Mouse (Mus musculus): ENCODE measurements around the gene Btbd35f6. TPM values are rescaled to one million over a fixed set of nuclear protein-coding genes. Genes with fewer than 3 reads are reported as not detected.
"Not testable (repeated sequence)": the region's sequence is repeated elsewhere in the genome, so short reads cannot be mapped to it uniquely, and the experiment has no call there.

The Btbd35f6 gene
- not detected in 2 replicates for polyA plus RNA-seq (2015; fragmentation: Nextera tagmentation; extraction: Ambion mirVana)

DNA sequence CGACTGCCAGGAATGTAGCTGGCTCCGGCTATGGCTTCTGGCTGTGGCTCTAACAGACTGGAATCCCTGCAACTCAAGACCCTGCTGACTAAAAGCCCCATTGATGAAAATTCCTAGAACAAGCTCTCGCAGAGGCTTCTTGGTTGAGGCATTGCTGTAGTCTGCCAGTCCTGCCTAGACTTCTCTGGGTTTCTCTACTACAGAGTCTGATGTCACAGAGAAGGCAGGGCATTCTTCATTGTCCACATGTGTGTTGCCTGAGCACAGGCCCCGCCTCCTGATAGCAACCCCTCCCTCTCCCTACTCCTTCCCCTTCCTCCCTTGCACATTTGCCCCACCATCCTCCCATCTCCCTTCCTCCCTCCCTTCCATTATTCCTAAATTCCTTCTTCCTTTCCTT is at the start of gene Btbd35f6:
Btbd35f6 (minus strand) TSS at position 101 of the 400 bp plus-strand sequence.
- H3K27ac ChIP-seq (replicated peaks); H3K4me3 ChIP-seq; H3K9me3 ChIP-seq; H3K9ac ChIP-seq; H3K4me1 ChIP-seq; H3K4me2 ChIP-seq; H3K27me3 ChIP-seq (replicated peaks); H3K36me3 ChIP-seq; ATAC-seq (ENCODE audit: extremely low read depth, insufficient number of reproducible peaks, low FRiP score, low TSS enrichment): not testable (repeated sequence)
- 67% methylated on average over 1 of the region's 4 CpGs for WGBS

- not testable (repeated sequence) for H3K4me1 ChIP-seq; H3K4me2 ChIP-seq; H3K27ac ChIP-seq (replicated peaks); H3K36me3 ChIP-seq; ATAC-seq (ENCODE audit: extremely low read depth, insufficient number of reproducible peaks, low FRiP score, low TSS enrichment); H3K4me3 ChIP-seq; H3K9ac ChIP-seq; H3K27me3 ChIP-seq (replicated peaks)
- H3K9me3 ChIP-seq = peaks cover 10% of the 10 kb centered on the region
These were observed 30.4 kb upstream of the Btbd35f6 start, which contains the start of gene Gm21870 for GRCm38 (mm10) chrX:33986716-33987115. TSS of gene Gm21870 (minus strand) at chrX:33986816.

DNA sequence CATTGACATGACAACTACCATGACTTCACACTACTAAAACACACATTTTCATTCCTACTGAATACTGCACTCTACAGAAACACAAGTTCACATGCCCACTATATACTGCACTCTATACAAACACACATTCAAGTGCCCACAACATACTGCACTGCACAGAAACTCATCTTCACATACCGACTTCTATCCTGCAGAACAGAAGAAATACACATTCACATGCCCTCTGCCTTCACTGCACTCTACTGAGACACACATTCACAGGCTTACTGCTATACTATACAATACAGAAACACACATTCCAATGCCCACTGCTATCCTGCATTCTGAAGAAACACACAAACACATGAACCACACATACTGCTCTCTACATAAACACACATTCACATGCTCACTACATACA is 26.1 kb downstream of the Btbd35f6 start:
- not testable (repeated sequence) for H3K4me1 ChIP-seq; H3K27me3 ChIP-seq (replicated peaks); H3K36me3 ChIP-seq; H3K27ac ChIP-seq (replicated peaks); H3K4me3 ChIP-seq; H3K4me2 ChIP-seq; ATAC-seq (ENCODE audit: extremely low read depth, insufficient number of reproducible peaks, low FRiP score, low TSS enrichment); H3K9ac ChIP-seq
- H3K9me3 ChIP-seq = peaks cover 28% of the 10 kb centered on the region
- no CpG with 5 or more reads among the region's 1 CpGs for WGBS

GRCm38 (mm10) chrX:33928225-33928624 is 28.1 kb downstream of the Btbd35f6 start:
- peaks cover 28% of the 10 kb centered on the region for H3K9me3 ChIP-seq
- 62% methylated on average over 4 of the region's 4 CpGs for WGBS
- not testable (repeated sequence) for ATAC-seq (ENCODE audit: extremely low read depth, insufficient number of reproducible peaks, low FRiP score, low TSS enrichment); H3K4me1 ChIP-seq; H3K27me3 ChIP-seq (replicated peaks); H3K36me3 ChIP-seq; H3K4me2 ChIP-seq; H3K4me3 ChIP-seq; H3K9ac ChIP-seq; H3K27ac ChIP-seq (replicated peaks)

- not testable (repeated sequence) for H3K4me1 ChIP-seq; H3K4me2 ChIP-seq; ATAC-seq (ENCODE audit: extremely low read depth, insufficient number of reproducible peaks, low FRiP score, low TSS enrichment); H3K27me3 ChIP-seq (replicated peaks); H3K36me3 ChIP-seq; H3K27ac ChIP-seq (replicated peaks); H3K4me3 ChIP-seq; H3K9ac ChIP-seq
- peaks cover 31% of the 10 kb centered on the region for H3K9me3 ChIP-seq
- WGBS = no CpG with 5 or more reads among the region's 1 CpGs
These were observed 30.0 kb downstream of the Btbd35f6 start for GRCm38 (mm10) chrX:33926344-33926743.

- H3K4me1 ChIP-seq; ATAC-seq (ENCODE audit: extremely low read depth, insufficient number of reproducible peaks, low FRiP score, low TSS enrichment); H3K4me2 ChIP-seq; H3K9ac ChIP-seq; H3K4me3 ChIP-seq; H3K36me3 ChIP-seq; H3K27ac ChIP-seq (replicated peaks); H3K27me3 ChIP-seq (replicated peaks): not testable (repeated sequence)
- H3K9me3 ChIP-seq = peaks cover 28% of the 10 kb centered on the region
- WGBS = 64% methylated on average over 2 of the region's 2 CpGs
These were observed 30.9 kb downstream of the Btbd35f6 start for GRCm38 (mm10) chrX:33925420-33925819.

Other genes starting within 250 kb of the Btbd35f6 start
- gene Gm21870, start 30.3 kb upstream of the Btbd35f6 start, polyA plus RNA-seq (2015; fragmentation: Nextera tagmentation; extraction: Ambion mirVana) = not detected in 2 replicates
- gene Btbd35f9, start 205.0 kb upstream of the Btbd35f6 start, polyA plus RNA-seq (2015; fragmentation: Nextera tagmentation; extraction: Ambion mirVana) = not detected in 2 replicates

Data from heart, embryonic 13.5 days (tissue).